Mouse (Mus musculus) ES-E14 (cell line): ENCODE results near the gene Cadps. TPM values are rescaled to one million over a fixed set of nuclear protein-coding genes. Genes with fewer than 3 reads are reported as not detected.
A peak's percentile ranks its signal among the peaks of the same experiment; 100 is the strongest.

Experiments
- DNase-seq: peaks from one replicate; pipeline ENCODE4 v3.0.0-alpha.2; 2013; ENCODE audit warnings: low read depth, low spot score
- H3K27ac ChIP-seq: 2 replicates; pipeline ENCODE4 v1.5.1; 2012; ENCODE audit warnings: low read depth, mild to moderate bottlenecking, low read length, moderate library complexity, mixed read lengths; ENCODE audit not compliant: poor library complexity, insufficient read depth, severe bottlenecking
- H3K36me3 ChIP-seq: 2 replicates; pipeline ENCODE4 v1.6.1; 2012; ENCODE audit warnings: mild to moderate bottlenecking, low read length, moderate library complexity, mixed read lengths; ENCODE audit not compliant: control insufficient read depth, poor library complexity, insufficient read depth, severe bottlenecking
- H3K4me1 ChIP-seq, 2 experiments: fragments of 150-350 bp in 1 of 2; sonication (generic) in 1 of 2; 2 replicates each; pipeline ENCODE4 v1.6.1; 2012; ENCODE audit warnings: low read length in 2 of 2, mild to moderate bottlenecking in 1 of 2, mixed read lengths in 1 of 2; ENCODE audit not compliant: control insufficient read depth in 2 of 2, insufficient read depth in 2 of 2, poor library complexity in 1 of 2
- H3K4me3 ChIP-seq, 2 experiments: fragments of 150-350 bp in 1 of 2; sonication (generic) in 1 of 2; 2 replicates each; pipeline ENCODE4 v1.5.1; 2012; ENCODE audit warnings: low read length in 2 of 2, low read depth in 1 of 2, mild to moderate bottlenecking in 1 of 2, mixed read lengths in 1 of 2; ENCODE audit not compliant: insufficient read depth in 1 of 2, poor library complexity in 1 of 2, severe bottlenecking in 1 of 2
- H3K9ac ChIP-seq: 2 replicates; pipeline ENCODE4 v1.6.1; 2012; ENCODE audit warnings: low read depth, mild to moderate bottlenecking, low read length, mixed read lengths; ENCODE audit not compliant: poor library complexity, insufficient read depth, severe bottlenecking
- H3K9me3 ChIP-seq: fragments of 150-350 bp; sonication (generic); 2 replicates; pipeline ENCODE4 v1.6.1; 2012; ENCODE audit warnings: low read depth, mild to moderate bottlenecking, low read length; ENCODE audit not compliant: control insufficient read depth, insufficient read depth
- CHD2 ChIP-seq: IDR thresholded peaks from 2 replicates; pipeline ENCODE4 v1.6.1; 2014; ENCODE audit warnings: mild to moderate bottlenecking, low read depth, low read length, inconsistent platforms
- HCFC1 ChIP-seq: IDR thresholded peaks from 2 replicates; pipeline ENCODE4 v1.6.1; 2012; ENCODE audit warnings: low read length, inconsistent platforms, borderline replicate concordance; ENCODE audit not compliant: insufficient read depth
- MAFK ChIP-seq: IDR thresholded peaks from 2 replicates; pipeline ENCODE4 v1.6.1; 2014; ENCODE audit warnings: mild to moderate bottlenecking, low read depth, low read length, inconsistent platforms; ENCODE audit not compliant: insufficient read depth
- ZC3H11A ChIP-seq: IDR thresholded peaks from 2 replicates; pipeline ENCODE4 v1.6.1; 2012; ENCODE audit warnings: low read depth, mild to moderate bottlenecking, inconsistent platforms, low read length, borderline replicate concordance
- ZNF384 ChIP-seq: IDR thresholded peaks from 2 replicates; pipeline ENCODE4 v1.6.1; 2012; ENCODE audit warnings: low read depth, low read length, inconsistent platforms
- in situ Hi-C, 2 experiments: fragments of 600-800 bp; cut with MboI; formaldehyde crosslinking; loops; one replicate each; pipeline ENCODE4 v1.15.1; 2025; ENCODE audit warnings: low sequenced_read_pairs in 2 of 2, inconsistent platforms in 1 of 2; ENCODE audit not compliant: unreplicated experiment in 2 of 2
- total RNA-seq: library from RNA; depleted of rRNA; stranded (reverse); fragments of 300-350 nt; gene quantifications from 2 replicates; pipeline ENCODE4 v1.2.3, GENCODE M21; 2012

Gene Cadps
- total RNA-seq, 1 experiment, result 0.49 TPM

- in situ Hi-C loops, result no loop called here
- H3K27ac ChIP-seq, result no peak overlapping the region
- DNase-seq, result no peak
These were observed 480.3 kb downstream of the Cadps start for GRCm38 (mm10) chr14:12342458-12343131.

GRCm38 (mm10) chr14:12341789-12342457 lies 481.0 kb downstream of the Cadps start:
- Histone ChIP-seq H3K9me3 (no peaks in the 10 kb centered on the region), H3K4me1 (peaks cover 3 to 9% of the 10 kb centered on the region in 2 experiments; a peak in 2 of 4 replicates), H3K27ac (no peak overlapping the region), H3K36me3 (no peaks in the 10 kb centered on the region), H3K4me3 (no peak overlapping the region), H3K9ac (no peak overlapping the region)
- TF ChIP-seq ZNF384, result no peak
- DNase-seq, result no peak
- in situ Hi-C loops, result no loop called here

More at GRCm38 (mm10) chr14:12342458-12343131, 480.3 kb downstream of the Cadps start:
- peaks cover 3 to 9% of the 10 kb centered on the region in 2 experiments; a peak in 2 of 4 replicates for H3K4me1 ChIP-seq
- TF ChIP-seq MAFK (no peak), ZC3H11A (no peak), ZNF384 (no peak), HCFC1 (no peak), CHD2 (no peak)
- H3K9ac ChIP-seq, result no peak overlapping the region
- H3K4me3 ChIP-seq, result no peak overlapping the region
- no peaks in the 10 kb centered on the region for H3K9me3 ChIP-seq
- no peaks in the 10 kb centered on the region for H3K36me3 ChIP-seq

- H3K4me3 ChIP-seq, result peak overlapping the region; percentile 2 to 6; a peak in 1 of 4 replicates
- TF ChIP-seq HCFC1 (no peak), MAFK (no peak), ZC3H11A (no peak), CHD2 (no peak), ZNF384 (no peak)
- H3K27ac ChIP-seq, result no peak overlapping the region
- no peak overlapping the region for H3K9ac ChIP-seq
- peaks cover 3 to 9% of the 10 kb centered on the region in 2 experiments; a peak in 2 of 4 replicates for H3K4me1 ChIP-seq
- no peaks in the 10 kb centered on the region for H3K36me3 ChIP-seq
- H3K9me3 ChIP-seq, result no peaks in the 10 kb centered on the region
- DNase-seq, result no peak
- in situ Hi-C loops, result no loop called here
These were observed 481.6 kb downstream of the Cadps start for GRCm38 (mm10) chr14:12341075-12341788.

- Histone ChIP-seq H3K27ac (no peak overlapping the region), H3K4me1 (peaks cover 3 to 9% of the 10 kb centered on the region in 2 experiments; a peak in 2 of 4 replicates), H3K4me3 (peak overlapping the region in 1 of 2 experiments; percentile 6; a peak in 1 of 4 replicates), H3K36me3 (no peaks in the 10 kb centered on the region), H3K9me3 (no peaks in the 10 kb centered on the region), H3K9ac (no peak overlapping the region)
- no peak for DNase-seq
- in situ Hi-C loops, result no loop called here
- 0 out of 2 replicates have a peak, but pooled peaks have one; percentile 18 for TF ChIP-seq ZNF384
- no peak for TF ChIP-seq MAFK
- TF ChIP-seq ZC3H11A, result no peak
- TF ChIP-seq HCFC1, result no peak
These were observed 482.4 kb downstream of the Cadps start for GRCm38 (mm10) chr14:12340238-12341074.
